Mouse (Mus musculus): Measurements from ENCODE around the gene Plekhm1. TPM values are rescaled to one million over a fixed set of nuclear protein-coding genes. Genes with fewer than 3 reads are reported as not detected.

Plekhm1 gene
- polyA plus RNA-seq, 1 experiment: 23.7 TPM

GRCm38 (mm10) chr11:103387870-103388526 is 24.5 kb downstream of the Plekhm1 start:
- 85% methylated on average over 7 of the region's 7 CpGs for WGBS
- H3K4me1 ChIP-seq (ENCODE audit: control insufficient read depth, insufficient read depth, low read length): no peaks in the 10 kb centered on the region; the same call in 1 of the 2 replicates
- no peak overlapping the region for H3K4me3 ChIP-seq (replicated peaks; ENCODE audit: control insufficient read depth, low read depth, low read length)
- TF ChIP-seq CTCF (IDR thresholded peaks at IDR 0.05; ENCODE audit: control insufficient read depth, insufficient read depth, low read length) (no peak), POLR2A (IDR thresholded peaks at IDR 0.05; ENCODE audit: borderline replicate concordance, control insufficient read depth, low read depth, low read length) (no peak)
- H3K27ac ChIP-seq (ENCODE audit: control insufficient read depth, insufficient read depth, low read depth, low read length, poor library complexity): no peak overlapping the region

- Histone ChIP-seq H3K27ac (ENCODE audit: control insufficient read depth, insufficient read depth, low read depth, low read length, poor library complexity) (no peak overlapping the region), H3K4me1 (ENCODE audit: control insufficient read depth, insufficient read depth, low read length) (peaks cover 3% of the 10 kb centered on the region; the same call in 1 of the 2 replicates), H3K4me3 (replicated peaks; ENCODE audit: control insufficient read depth, low read depth, low read length) (no peak overlapping the region)
- TF ChIP-seq POLR2A (IDR thresholded peaks at IDR 0.05; ENCODE audit: borderline replicate concordance, control insufficient read depth, low read depth, low read length) (no peak), CTCF (IDR thresholded peaks at IDR 0.05; ENCODE audit: control insufficient read depth, insufficient read depth, low read length) (no peak)
- whole genome bisulfite sequencing: 81% methylated on average over 9 of the region's 9 CpGs
These were observed 25.7 kb downstream of the Plekhm1 start for GRCm38 (mm10) chr11:103386827-103387226.

GRCm38 (mm10) chr11:103381956-103382613 is 30.4 kb downstream of the Plekhm1 start:
- H3K4me3 ChIP-seq (replicated peaks; ENCODE audit: control insufficient read depth, low read depth, low read length): no peak overlapping the region
- H3K27ac ChIP-seq (ENCODE audit: control insufficient read depth, insufficient read depth, low read depth, low read length, poor library complexity): peak overlapping the region; percentile 21; the same call in 1 of the 2 replicates
- H3K4me1 ChIP-seq (ENCODE audit: control insufficient read depth, insufficient read depth, low read length): peaks cover 3% of the 10 kb centered on the region; the same call in 1 of the 2 replicates
- WGBS: 7% methylated on average over 5 of the region's 5 CpGs
- TF ChIP-seq POLR2A (IDR thresholded peaks at IDR 0.05; ENCODE audit: borderline replicate concordance, control insufficient read depth, low read depth, low read length) (no peak), CTCF (IDR thresholded peaks at IDR 0.05; ENCODE audit: control insufficient read depth, insufficient read depth, low read length) (no peak)

GRCm38 (mm10) chr11:103381505-103381904 is 31.0 kb downstream of the Plekhm1 start:
- Histone ChIP-seq H3K4me3 (replicated peaks; ENCODE audit: control insufficient read depth, low read depth, low read length) (no peak overlapping the region), H3K27ac (ENCODE audit: control insufficient read depth, insufficient read depth, low read depth, low read length, poor library complexity) (no peak overlapping the region), H3K4me1 (ENCODE audit: control insufficient read depth, insufficient read depth, low read length) (peaks cover 3% of the 10 kb centered on the region; the same call in 1 of the 2 replicates)
- no peak for TF ChIP-seq POLR2A (IDR thresholded peaks at IDR 0.05; ENCODE audit: borderline replicate concordance, control insufficient read depth, low read depth, low read length)
- TF ChIP-seq CTCF (IDR thresholded peaks at IDR 0.05; ENCODE audit: control insufficient read depth, insufficient read depth, low read length): no peak
- 67% methylated on average over 7 of the region's 7 CpGs for WGBS

GRCm38 (mm10) chr11:103380460-103380859 is 32.0 kb downstream of the Plekhm1 start:
- no peak overlapping the region for H3K4me3 ChIP-seq (replicated peaks; ENCODE audit: control insufficient read depth, low read depth, low read length)
- no peak overlapping the region for H3K27ac ChIP-seq (ENCODE audit: control insufficient read depth, insufficient read depth, low read depth, low read length, poor library complexity)
- WGBS: 66% methylated on average over 5 of the region's 5 CpGs
- no peak for TF ChIP-seq CTCF (IDR thresholded peaks at IDR 0.05; ENCODE audit: control insufficient read depth, insufficient read depth, low read length)
- no peak for TF ChIP-seq POLR2A (IDR thresholded peaks at IDR 0.05; ENCODE audit: borderline replicate concordance, control insufficient read depth, low read depth, low read length)
- peaks cover 3% of the 10 kb centered on the region; the same call in 1 of the 2 replicates for H3K4me1 ChIP-seq (ENCODE audit: control insufficient read depth, insufficient read depth, low read length)

- no peak overlapping the region for H3K27ac ChIP-seq (ENCODE audit: control insufficient read depth, insufficient read depth, low read depth, low read length, poor library complexity)
- TF ChIP-seq CTCF (IDR thresholded peaks at IDR 0.05; ENCODE audit: control insufficient read depth, insufficient read depth, low read length): no peak
- TF ChIP-seq POLR2A (IDR thresholded peaks at IDR 0.05; ENCODE audit: borderline replicate concordance, control insufficient read depth, low read depth, low read length): no peak
- 87% methylated on average over 6 of the region's 6 CpGs for WGBS
- no peak overlapping the region for H3K4me3 ChIP-seq (replicated peaks; ENCODE audit: control insufficient read depth, low read depth, low read length)
- H3K4me1 ChIP-seq (ENCODE audit: control insufficient read depth, insufficient read depth, low read length): peaks cover 6% of the 10 kb centered on the region
These were observed 34.1 kb downstream of the Plekhm1 start for GRCm38 (mm10) chr11:103378341-103378740.

GRCm38 (mm10) chr11:103375772-103376171 is 36.7 kb downstream of the Plekhm1 start:
- TF ChIP-seq CTCF (IDR thresholded peaks at IDR 0.05; ENCODE audit: control insufficient read depth, insufficient read depth, low read length) (no peak), POLR2A (IDR thresholded peaks at IDR 0.05; ENCODE audit: borderline replicate concordance, control insufficient read depth, low read depth, low read length) (no peak)
- Histone ChIP-seq H3K27ac (ENCODE audit: control insufficient read depth, insufficient read depth, low read depth, low read length, poor library complexity) (no peak overlapping the region), H3K4me3 (replicated peaks; ENCODE audit: control insufficient read depth, low read depth, low read length) (no peak overlapping the region), H3K4me1 (ENCODE audit: control insufficient read depth, insufficient read depth, low read length) (peaks cover 7% of the 10 kb centered on the region)
- WGBS: 42% methylated on average over 5 of the region's 5 CpGs

GRCm38 (mm10) chr11:103375258-103375657 is 37.2 kb downstream of the Plekhm1 start:
- H3K4me3 ChIP-seq (replicated peaks; ENCODE audit: control insufficient read depth, low read depth, low read length): no peak overlapping the region
- peaks cover 7% of the 10 kb centered on the region for H3K4me1 ChIP-seq (ENCODE audit: control insufficient read depth, insufficient read depth, low read length)
- no peak for TF ChIP-seq CTCF (IDR thresholded peaks at IDR 0.05; ENCODE audit: control insufficient read depth, insufficient read depth, low read length)
- TF ChIP-seq POLR2A (IDR thresholded peaks at IDR 0.05; ENCODE audit: borderline replicate concordance, control insufficient read depth, low read depth, low read length): no peak
- no peak overlapping the region for H3K27ac ChIP-seq (ENCODE audit: control insufficient read depth, insufficient read depth, low read depth, low read length, poor library complexity)
- WGBS: 3% methylated on average over 1 of the region's 1 CpGs

Data from bone marrow, adult 2 months (tissue).